Mouse (Mus musculus): ENCODE results near the gene Fxr1. TPM values are rescaled to one million over a fixed set of nuclear protein-coding genes. Genes with fewer than 3 reads are reported as not detected.
"Not testable (repeated sequence)": the region's sequence is repeated elsewhere in the genome, so short reads cannot be mapped to it uniquely, and the experiment has no call there.

The Fxr1 gene
- polyA plus RNA-seq, 1 experiment, result 49.1 TPM

DNA sequence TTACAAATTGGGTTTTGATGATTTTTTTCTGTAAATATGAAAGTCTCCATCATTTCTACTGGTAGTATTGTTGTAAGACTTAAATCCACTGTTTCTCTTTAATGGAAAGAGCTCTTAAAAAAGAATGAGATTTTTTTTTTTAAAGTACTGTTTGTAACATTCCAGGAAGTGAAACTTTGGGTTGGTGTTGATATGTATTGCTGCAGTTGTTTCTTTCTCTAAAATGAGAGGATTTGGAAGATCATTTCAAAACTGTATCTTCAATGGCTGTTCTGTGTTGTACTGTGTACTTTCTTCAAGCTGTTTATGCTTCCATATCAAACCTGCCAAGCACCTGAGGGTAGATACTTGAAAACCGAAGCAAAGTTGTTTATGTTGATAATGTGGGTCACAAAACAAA, 15.1 kb downstream of the Fxr1 start:
- Histone ChIP-seq H3K27ac (ENCODE audit: insufficient read depth, low read length) (no peak overlapping the region), H3K4me1 (ENCODE audit: control insufficient read depth, insufficient read depth, low read length) (peaks cover 2% of the 10 kb centered on the region; the same call in 1 of the 2 replicates), H3K4me3 (ENCODE audit: insufficient read depth, low read length) (no peak overlapping the region)
- TF ChIP-seq POLR2A (IDR thresholded peaks at IDR 0.05; ENCODE audit: extremely low read depth, insufficient read depth, low read length) (no peak), CTCF (IDR thresholded peaks at IDR 0.05; ENCODE audit: extremely low read depth, insufficient read depth, low read length) (no peak)

DNA sequence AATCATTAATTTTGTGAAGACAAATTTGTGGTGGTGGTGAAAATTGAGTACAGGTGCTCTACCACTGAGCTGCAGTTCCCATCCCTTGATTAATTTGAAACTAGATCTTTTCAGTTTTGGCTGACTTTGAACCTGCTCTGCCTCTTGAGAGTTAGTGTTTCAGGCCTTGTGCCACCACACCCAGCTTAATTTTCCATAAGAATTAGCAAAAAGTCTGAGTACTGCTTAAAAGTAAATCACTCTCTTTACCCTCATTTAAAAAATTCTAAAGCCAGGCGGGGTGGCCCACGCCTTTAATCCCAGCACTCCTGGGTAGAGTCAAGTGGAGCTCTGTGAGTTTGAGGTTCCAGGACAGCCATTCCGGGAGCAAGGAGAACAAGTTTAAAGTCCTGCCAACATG, 16.0 kb downstream of the Fxr1 start:
- no peak for TF ChIP-seq CTCF (IDR thresholded peaks at IDR 0.05; ENCODE audit: extremely low read depth, insufficient read depth, low read length)
- no peak for TF ChIP-seq POLR2A (IDR thresholded peaks at IDR 0.05; ENCODE audit: extremely low read depth, insufficient read depth, low read length)
- no peak overlapping the region for H3K27ac ChIP-seq (ENCODE audit: insufficient read depth, low read length)
- H3K4me1 ChIP-seq (ENCODE audit: control insufficient read depth, insufficient read depth, low read length), result peaks cover 2% of the 10 kb centered on the region; the same call in 1 of the 2 replicates
- no peak overlapping the region for H3K4me3 ChIP-seq (ENCODE audit: insufficient read depth, low read length)

DNA sequence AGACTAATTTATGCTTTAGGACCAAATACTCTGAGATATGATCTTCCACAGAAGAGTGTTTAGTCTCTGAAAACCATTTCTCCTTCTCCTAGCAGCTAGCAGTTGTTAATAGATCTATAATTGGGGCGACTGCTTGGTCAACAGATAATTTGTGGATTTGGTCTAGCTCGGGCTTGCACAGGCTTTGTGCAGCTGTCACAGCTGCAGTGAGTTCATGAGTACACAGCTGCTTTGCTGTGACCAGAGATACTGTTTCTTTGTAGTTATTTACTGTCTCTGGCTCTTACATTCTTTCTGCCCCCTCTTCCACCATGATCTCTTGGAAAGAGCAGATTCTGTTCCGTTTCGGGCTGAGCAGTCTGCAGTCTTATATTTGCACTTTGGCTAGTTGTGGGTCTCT, 22.2 kb downstream of the Fxr1 start:
- Histone ChIP-seq H3K4me1 (ENCODE audit: control insufficient read depth, insufficient read depth, low read length) (no peaks in the 10 kb centered on the region; the same call in 1 of the 2 replicates), H3K4me3 (ENCODE audit: insufficient read depth, low read length) (no peak overlapping the region), H3K27ac (ENCODE audit: insufficient read depth, low read length) (no peak overlapping the region)
- TF ChIP-seq POLR2A (IDR thresholded peaks at IDR 0.05; ENCODE audit: extremely low read depth, insufficient read depth, low read length) (no peak), CTCF (IDR thresholded peaks at IDR 0.05; ENCODE audit: extremely low read depth, insufficient read depth, low read length) (no peak)

DNA sequence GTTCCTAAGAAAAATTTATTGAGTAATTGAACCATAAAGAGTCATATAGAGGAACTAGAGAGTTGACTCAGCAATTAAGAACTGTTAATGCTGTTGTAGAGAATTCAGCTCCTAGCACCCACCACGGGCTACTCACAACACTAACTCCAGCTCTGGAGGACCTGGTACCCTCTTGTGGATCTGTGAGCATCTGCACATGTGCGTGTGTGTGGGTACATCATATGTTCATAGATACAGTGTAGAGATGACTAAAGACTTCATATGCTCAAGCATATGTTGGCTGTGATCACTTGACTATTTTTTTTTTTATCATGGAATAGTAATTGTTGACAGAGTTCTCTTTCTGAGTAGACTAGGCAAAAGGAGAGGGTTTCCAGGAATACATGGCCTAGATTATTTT, 42.6 kb downstream of the Fxr1 start:
- no peaks in the 10 kb centered on the region for H3K4me1 ChIP-seq (ENCODE audit: control insufficient read depth, insufficient read depth, low read length)
- H3K27ac ChIP-seq (ENCODE audit: insufficient read depth, low read length), result no peak overlapping the region
- no peak overlapping the region for H3K4me3 ChIP-seq (ENCODE audit: insufficient read depth, low read length)
- TF ChIP-seq CTCF (IDR thresholded peaks at IDR 0.05; ENCODE audit: extremely low read depth, insufficient read depth, low read length) (no peak), POLR2A (IDR thresholded peaks at IDR 0.05; ENCODE audit: extremely low read depth, insufficient read depth, low read length) (no peak)

DNA sequence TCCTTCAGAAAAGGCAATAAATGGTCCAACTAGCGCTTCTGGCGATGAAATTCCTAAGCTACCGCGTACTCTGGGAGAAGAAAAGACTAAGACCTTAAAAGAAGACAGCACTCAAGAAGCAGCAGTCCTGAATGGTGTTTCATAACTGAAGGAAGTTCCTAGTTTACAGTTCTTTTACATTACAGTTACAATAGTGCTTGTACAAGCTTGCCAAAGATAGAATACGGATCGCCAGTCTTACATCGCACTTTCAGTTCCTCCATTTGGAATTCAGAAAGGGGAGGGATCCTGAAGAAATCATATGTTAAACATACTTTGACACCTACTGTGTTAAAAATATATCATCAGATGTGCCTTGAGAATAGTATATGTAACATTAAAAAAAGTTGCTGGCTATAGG, 49.2 kb downstream of the Fxr1 start:
- H3K27ac ChIP-seq (ENCODE audit: insufficient read depth, low read length); H3K4me1 ChIP-seq (ENCODE audit: control insufficient read depth, insufficient read depth, low read length); H3K4me3 ChIP-seq (ENCODE audit: insufficient read depth, low read length): not testable (repeated sequence)

DNA sequence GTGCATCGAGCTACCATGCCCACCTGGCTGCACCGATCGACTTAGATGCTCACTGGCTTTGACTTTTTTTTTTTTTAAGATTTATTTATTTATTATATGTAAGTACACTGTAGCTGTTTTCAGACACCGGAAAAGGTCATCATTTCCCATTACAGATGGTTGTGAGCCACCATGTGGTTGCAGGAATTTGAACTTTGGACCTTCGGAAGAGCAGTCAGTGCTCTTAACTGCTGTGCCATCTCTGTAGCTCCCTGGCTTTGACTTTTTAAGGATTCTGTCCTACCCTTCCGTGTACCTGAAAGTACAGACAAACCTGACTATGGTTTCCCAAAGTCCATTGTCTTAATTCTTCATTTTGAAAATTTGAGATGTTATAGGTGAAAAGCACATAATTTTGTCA, 53.0 kb downstream of the Fxr1 start:
- Histone ChIP-seq H3K4me3 (ENCODE audit: insufficient read depth, low read length) (no peak overlapping the region), H3K27ac (ENCODE audit: insufficient read depth, low read length) (no peak overlapping the region), H3K4me1 (ENCODE audit: control insufficient read depth, insufficient read depth, low read length) (no peaks in the 10 kb centered on the region)
- TF ChIP-seq POLR2A (IDR thresholded peaks at IDR 0.05; ENCODE audit: extremely low read depth, insufficient read depth, low read length) (no peak), CTCF (IDR thresholded peaks at IDR 0.05; ENCODE audit: extremely low read depth, insufficient read depth, low read length) (no peak)

DNA sequence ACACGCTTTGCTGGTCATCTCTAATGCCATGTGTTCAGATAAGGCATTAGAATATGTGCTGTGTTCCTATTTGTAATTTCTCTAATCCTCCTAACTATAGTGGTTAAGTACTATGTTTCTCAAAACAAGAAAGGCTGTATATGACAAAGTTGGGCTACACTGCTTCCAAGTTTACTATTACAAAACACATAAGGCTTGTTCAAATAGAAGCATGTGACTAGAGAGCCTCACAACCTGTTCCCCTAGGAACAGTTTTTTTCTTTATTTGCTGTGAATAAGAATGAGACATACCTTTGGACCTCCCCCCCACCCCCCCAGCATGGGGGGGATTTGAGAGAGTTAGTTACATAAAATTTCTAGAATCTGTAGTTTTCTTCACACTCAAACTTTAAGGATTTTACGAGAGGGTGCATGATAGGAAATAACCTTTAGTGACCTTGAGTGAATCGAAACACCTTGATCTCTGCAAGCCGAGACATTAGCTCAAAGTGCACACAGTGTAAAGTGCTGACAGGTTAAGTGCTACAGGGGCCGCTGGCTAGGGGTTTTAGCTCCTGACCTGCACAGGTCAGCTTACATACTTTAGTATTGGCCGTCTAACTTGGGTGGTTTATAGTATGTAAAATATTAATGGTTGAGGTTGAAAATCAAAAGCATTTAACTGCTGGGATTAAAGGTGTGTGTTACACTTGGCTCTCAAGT, 56.5 kb downstream of the Fxr1 start:
- TF ChIP-seq POLR2A (IDR thresholded peaks at IDR 0.05; ENCODE audit: extremely low read depth, insufficient read depth, low read length) (no peak), CTCF (IDR thresholded peaks at IDR 0.05; ENCODE audit: extremely low read depth, insufficient read depth, low read length) (no peak)
- H3K4me3 ChIP-seq (ENCODE audit: insufficient read depth, low read length), result no peak overlapping the region
- no peak overlapping the region for H3K27ac ChIP-seq (ENCODE audit: insufficient read depth, low read length)
- H3K4me1 ChIP-seq (ENCODE audit: control insufficient read depth, insufficient read depth, low read length), result peaks cover 2% of the 10 kb centered on the region; the same call in 1 of the 2 replicates

DNA sequence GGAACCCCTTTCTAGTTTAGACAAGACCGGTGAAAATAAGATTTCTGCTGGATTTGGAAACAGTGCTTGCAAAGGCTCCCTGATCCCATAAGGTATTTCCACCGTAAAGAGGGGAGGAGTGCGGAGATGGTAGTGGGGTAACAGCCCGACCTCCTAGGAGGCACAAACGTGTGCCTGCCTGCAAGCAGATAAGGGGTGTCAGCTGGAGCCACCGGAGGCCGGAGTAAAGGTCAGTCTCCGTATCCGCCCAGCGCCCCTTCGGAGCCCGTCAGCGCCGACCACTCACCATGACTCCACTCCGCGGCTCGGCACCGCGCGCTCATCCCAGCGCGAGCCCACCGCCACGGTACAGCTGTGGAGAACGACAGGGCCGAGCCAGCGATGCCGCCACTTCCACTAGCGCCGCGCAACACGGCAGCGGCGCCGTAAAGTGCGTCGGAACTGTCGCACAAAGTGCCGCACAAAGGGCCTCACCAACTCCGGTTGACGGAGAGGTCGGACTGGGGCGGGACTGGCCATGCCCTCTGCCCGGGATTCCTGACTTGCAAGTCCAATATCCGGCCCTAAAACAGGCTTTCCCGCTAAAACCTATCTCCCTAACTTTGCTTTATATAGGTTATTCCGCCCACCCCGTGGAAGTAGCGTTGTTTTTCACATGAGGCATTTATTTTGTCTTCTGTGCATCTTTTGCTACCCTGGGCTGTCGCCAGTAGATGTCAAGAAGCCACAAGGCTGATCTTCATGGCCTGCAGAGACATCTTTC, 61.3 kb downstream of the Fxr1 start, which contains the start of gene Dnajc19:
TSS of gene Dnajc19 (minus strand) at position 422 of the 763 bp plus-strand sequence.
- H3K4me1 ChIP-seq (ENCODE audit: control insufficient read depth, insufficient read depth, low read length), result peaks cover 2% of the 10 kb centered on the region; the same call in 1 of the 2 replicates
- H3K4me3 ChIP-seq (ENCODE audit: insufficient read depth, low read length), result peak within 1 kb of the TSS; percentile 92
- TF ChIP-seq POLR2A (IDR thresholded peaks at IDR 0.05; ENCODE audit: extremely low read depth, insufficient read depth, low read length), result peak; percentile 87
- TF ChIP-seq CTCF (IDR thresholded peaks at IDR 0.05; ENCODE audit: extremely low read depth, insufficient read depth, low read length), result no peak
- peak within 1 kb of the TSS; percentile 66 for H3K27ac ChIP-seq (ENCODE audit: insufficient read depth, low read length)

DNA sequence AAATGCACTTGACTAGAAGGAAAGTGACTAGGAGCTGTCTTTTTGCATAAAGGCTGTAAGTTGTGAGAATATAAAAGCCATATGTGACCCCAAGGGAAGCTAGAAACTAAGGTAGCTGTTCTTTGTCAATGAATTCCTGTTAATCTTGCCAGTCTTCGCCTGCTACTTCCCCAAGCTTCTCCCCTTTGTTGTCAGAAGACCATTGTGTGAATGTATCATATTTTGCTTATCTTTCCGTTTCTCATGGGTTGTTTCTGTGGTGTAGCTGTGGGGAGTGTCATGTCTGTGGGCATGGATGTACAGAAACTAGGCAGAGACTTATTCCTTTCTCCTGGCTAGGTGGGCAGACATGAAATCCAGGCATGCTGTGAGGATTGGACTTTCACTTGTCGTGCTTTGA, 62.2 kb downstream of the Fxr1 start:
- Histone ChIP-seq H3K27ac (ENCODE audit: insufficient read depth, low read length) (no peak overlapping the region), H3K4me3 (ENCODE audit: insufficient read depth, low read length) (peak overlapping the region; percentile 92; the same call in 1 of the 2 replicates)

DNA sequence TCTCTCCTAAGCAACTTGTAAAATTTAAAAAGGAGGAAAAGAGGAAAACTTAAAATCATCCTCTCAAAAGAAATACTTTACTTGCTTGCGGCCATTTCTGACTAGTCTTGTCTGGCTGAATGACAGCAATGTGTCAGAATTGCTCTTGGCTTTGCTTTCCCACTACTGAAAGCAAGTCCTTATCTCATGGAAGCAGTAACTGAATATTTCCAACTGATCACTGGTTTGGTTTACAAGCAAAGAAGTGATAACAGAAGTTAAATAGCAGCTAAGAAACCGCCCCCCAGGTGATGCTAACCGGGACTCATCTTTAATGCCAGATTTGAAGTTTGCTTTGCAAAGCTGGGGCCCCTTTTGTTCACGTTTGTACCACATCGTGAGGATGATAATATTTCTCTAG, 63.9 kb downstream of the Fxr1 start:
- no peak for TF ChIP-seq CTCF (IDR thresholded peaks at IDR 0.05; ENCODE audit: extremely low read depth, insufficient read depth, low read length)
- TF ChIP-seq POLR2A (IDR thresholded peaks at IDR 0.05; ENCODE audit: extremely low read depth, insufficient read depth, low read length), result no peak
- H3K4me3 ChIP-seq (ENCODE audit: insufficient read depth, low read length), result no peak overlapping the region
- no peak overlapping the region for H3K27ac ChIP-seq (ENCODE audit: insufficient read depth, low read length)

More for the DNA sequence above, 62.2 kb downstream of the Fxr1 start:
- TF ChIP-seq CTCF (IDR thresholded peaks at IDR 0.05; ENCODE audit: extremely low read depth, insufficient read depth, low read length) (no peak), POLR2A (IDR thresholded peaks at IDR 0.05; ENCODE audit: extremely low read depth, insufficient read depth, low read length) (no peak)
- peaks cover 2% of the 10 kb centered on the region; the same call in 1 of the 2 replicates for H3K4me1 ChIP-seq (ENCODE audit: control insufficient read depth, insufficient read depth, low read length)

More for the DNA sequence above, 63.9 kb downstream of the Fxr1 start:
- peaks cover 2% of the 10 kb centered on the region; the same call in 1 of the 2 replicates for H3K4me1 ChIP-seq (ENCODE audit: control insufficient read depth, insufficient read depth, low read length)
